Mouse (Mus musculus): ENCODE data around the gene Fam189b.

The Fam189b gene

GRCm38 (mm10) chr3:89165268-89165870, 17.6 kb upstream of the Fam189b start:
- DNase-seq (ENCODE audit: low spot score in 2 of 2) = no peak

GRCm38 (mm10) chr3:89166945-89167344, 16.0 kb upstream of the Fam189b start:
- no peak for DNase-seq (ENCODE audit: low spot score in 2 of 2)

GRCm38 (mm10) chr3:89174844-89175243, 8.1 kb upstream of the Fam189b start:
- no peak for DNase-seq (ENCODE audit: low spot score in 2 of 2)

GRCm38 (mm10) chr3:89175544-89175943, 7.4 kb upstream of the Fam189b start:
- DNase-seq (ENCODE audit: low spot score in 2 of 2) = no peak

- DNase-seq (ENCODE audit: low spot score in 2 of 2) = no peak
Measured at GRCm38 (mm10) chr3:89176421-89176820, 6.5 kb upstream of the Fam189b start.

- peak; percentile 81 to 85 for DNase-seq (ENCODE audit: low spot score in 2 of 2)
Measured at GRCm38 (mm10) chr3:89177242-89178106, 5.5 kb upstream of the Fam189b start, which contains the start of gene Scamp3. Gene Scamp3 (plus strand): TSS chr3:89177473.

- no peak for DNase-seq (ENCODE audit: low spot score in 2 of 2)
Measured at GRCm38 (mm10) chr3:89178107-89178385, 4.9 kb upstream of the Fam189b start.

GRCm38 (mm10) chr3:89179056-89179455, 3.9 kb upstream of the Fam189b start:
- DNase-seq (ENCODE audit: low spot score in 2 of 2) = no peak

GRCm38 (mm10) chr3:89181749-89182500, 1.0 kb upstream of the Fam189b start:
- no peak for DNase-seq (ENCODE audit: low spot score in 2 of 2)

- DNase-seq (ENCODE audit: low spot score in 2 of 2) = no peak
Measured at GRCm38 (mm10) chr3:89182531-89183057, 349 bp upstream of the Fam189b start.

- no peak for DNase-seq (ENCODE audit: low spot score in 2 of 2)
Measured at GRCm38 (mm10) chr3:89183959-89184315, 994 bp downstream of the Fam189b start.

- no peak for DNase-seq (ENCODE audit: low spot score in 2 of 2)
Measured at GRCm38 (mm10) chr3:89187197-89187596, 4.3 kb downstream of the Fam189b start.

GRCm38 (mm10) chr3:89187690-89188477, 4.9 kb downstream of the Fam189b start:
- DNase-seq (ENCODE audit: low spot score in 2 of 2) = no peak

- DNase-seq (ENCODE audit: low spot score in 2 of 2) = no peak
Measured at GRCm38 (mm10) chr3:89188478-89188875, 5.5 kb downstream of the Fam189b start.

- no peak for DNase-seq (ENCODE audit: low spot score in 2 of 2)
Measured at GRCm38 (mm10) chr3:89190436-89190835, 7.5 kb downstream of the Fam189b start.

GRCm38 (mm10) chr3:89193351-89193750, 10.4 kb downstream of the Fam189b start:
- DNase-seq (ENCODE audit: low spot score in 2 of 2) = no peak

- no peak for DNase-seq (ENCODE audit: low spot score in 2 of 2)
Measured at GRCm38 (mm10) chr3:89193853-89194252, 10.9 kb downstream of the Fam189b start.

GRCm38 (mm10) chr3:89195979-89196877, 13.3 kb downstream of the Fam189b start:
- DNase-seq (ENCODE audit: low spot score in 2 of 2) = peak; percentile 79 to 80

- no peak for DNase-seq (ENCODE audit: low spot score in 2 of 2)
Measured at GRCm38 (mm10) chr3:89199839-89200238, 16.9 kb downstream of the Fam189b start.

Data from frontal cortex, postnatal 10 days (tissue).